Comparison of ENCODE assay signal across 8 mouse cellular contexts in the genomic region with DNA sequence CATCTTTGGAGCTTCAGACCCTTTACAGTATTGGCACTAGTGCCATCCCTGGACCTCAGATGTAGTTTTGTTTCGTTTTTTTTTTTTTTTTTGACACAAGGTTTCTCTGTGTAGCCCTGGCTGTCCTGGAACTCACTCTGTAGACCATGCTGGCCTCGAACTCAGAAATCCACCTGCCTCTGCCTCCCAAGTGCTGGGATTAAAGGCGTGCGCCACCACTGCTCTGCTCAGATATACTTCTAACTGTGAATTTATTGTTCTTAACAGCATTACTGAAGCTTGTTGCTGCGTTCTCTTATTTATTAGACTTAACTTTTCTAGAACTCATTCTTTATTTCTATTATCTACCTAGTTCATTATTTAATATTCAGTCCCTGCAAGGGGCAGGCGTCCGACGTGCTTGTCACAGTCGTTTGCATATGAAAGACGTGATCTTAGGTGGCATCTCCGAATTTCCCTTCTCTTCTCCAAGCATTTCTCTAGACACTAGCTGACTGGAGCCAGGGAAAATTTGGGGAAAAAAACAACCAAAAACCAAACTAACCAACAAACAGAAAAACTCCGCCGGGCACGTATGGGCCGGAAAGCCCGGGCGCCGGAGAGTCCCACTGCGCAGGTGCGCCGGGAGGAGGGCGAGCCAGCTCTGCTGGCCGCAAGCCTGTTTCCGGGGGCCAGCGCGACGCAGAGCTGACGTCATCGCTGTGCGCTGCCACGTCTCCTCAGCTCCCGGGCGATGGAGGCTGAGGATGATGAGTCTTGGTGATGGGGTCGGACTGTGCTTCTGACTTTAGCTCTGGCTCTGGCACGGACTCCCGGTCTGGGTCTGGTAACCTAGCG. TPM values are rescaled to one million over a fixed set of nuclear protein-coding genes. Genes with fewer than 3 reads are reported as not detected.
A peak's percentile ranks its signal among the peaks of the same experiment; 100 is the strongest.
DNase-seq lines count a peak whose midpoint lies in the region; ATAC-seq lines count a peak whose summit lies in the region.

No protein-coding gene starts in this region.

- peaks cover 7% of the 10 kb centered on the region; the same call in 1 of the 2 replicates for H3K27me3 ChIP-seq in hindbrain, embryonic 14.5 days (ENCODE audit: control insufficient read depth, insufficient read depth, low read length)

- peak overlapping the region; percentile 84 for H3K9ac ChIP-seq in hindbrain, embryonic 14.5 days

- H3K36me3 ChIP-seq in hindbrain, embryonic 14.5 days (replicated peaks; ENCODE audit: control insufficient read depth, insufficient read depth) = peaks cover 4% of the 10 kb centered on the region; the same call in 1 of the 2 replicates

- ATAC-seq in hindbrain, embryonic 14.5 days (ENCODE audit: low FRiP score) = peak; percentile 99

- peaks cover 10% of the 10 kb centered on the region for H3K4me1 ChIP-seq in hindbrain, embryonic 14.5 days (replicated peaks; ENCODE audit: control insufficient read depth, insufficient read depth, low read length)

- peak overlapping the region; percentile 58 for H3K4me2 ChIP-seq in hindbrain, embryonic 14.5 days (replicated peaks)

- H3K4me3 ChIP-seq in hindbrain, embryonic 14.5 days (replicated peaks; ENCODE audit: low read length) = peak overlapping the region; percentile 76

- H3K9me3 ChIP-seq in hindbrain, embryonic 14.5 days (ENCODE audit: control insufficient read depth, low read length) = no peaks in the 10 kb centered on the region

- WGBS in hindbrain, embryonic 14.5 days = 7% methylated on average over 37 of the region's 37 CpGs

- peak; percentile 97 for DNase-seq in NIH3T3 (ENCODE audit: low read depth)
- peak; percentile 98 for DNase-seq in cerebellum, postnatal 10 days
- DNase-seq in frontal cortex, postnatal 14 days (ENCODE audit: low spot score in 2 of 2) = peak; percentile 90 to 93
- DNase-seq in hindbrain, embryonic 14.5 days (ENCODE audit: low spot score) = peak; percentile 99
- peak; percentile 95 to 97 for DNase-seq in layer of hippocampus, postnatal 36 days
- DNase-seq in lung, postnatal 36 days = peak; percentile 95
- peak; percentile 97 for DNase-seq in retina, postnatal 1 day
- peak; percentile 90 for DNase-seq in urinary bladder, adult 18-20 months (ENCODE audit: low spot score in 2 of 2)

- peak overlapping the region; percentile 81 for H3K27ac ChIP-seq in hindbrain, embryonic 14.5 days

RNA-seq across cellular contexts. Expression of gene Tmem39a, which starts 3.9 kb away (rescaled TPM):
- 33.2 and 45.9 TPM in 2 replicates for polyA plus RNA-seq in hindbrain, embryonic 14.5 days (2014; fragmentation: Nextera tagmentation; extraction: Ambion mirVana)
- total RNA-seq in layer of hippocampus, postnatal 36 days (2021) = 10 to 100 TPM; 26.5 to 30.7 TPM

RNA-seq across cellular contexts. Expression of gene Poglut1, which starts 12.3 kb away (rescaled TPM):
- polyA plus RNA-seq in hindbrain, embryonic 14.5 days (2014; fragmentation: Nextera tagmentation; extraction: Ambion mirVana) = 53.6 and 54.1 TPM in 2 replicates
- total RNA-seq in layer of hippocampus, postnatal 36 days (2021) = 10 to 100 TPM; 49.9 to 52.5 TPM

RNA-seq across cellular contexts. Expression of gene Timmdc1, which starts 39.9 kb away (rescaled TPM):
- polyA plus RNA-seq in hindbrain, embryonic 14.5 days (2014; fragmentation: Nextera tagmentation; extraction: Ambion mirVana) = 25.0 and 29.8 TPM in 2 replicates
- 10 to 100 TPM; 30.8 to 35.8 TPM for total RNA-seq in layer of hippocampus, postnatal 36 days (2021)

Comparison
In these comparisons a context has a peak if more than half of its experiments do, and no peak if none do; other contexts are left out.
1. Peak in every context shown above with its lines: DNase-seq, ATAC-seq, H3K4me3 ChIP-seq and H3K27ac ChIP-seq.